Mouse (Mus musculus) gonadal fat pad, adult 2 months (tissue): ENCODE results near the gene Fkbp1b. TPM values are rescaled to one million over a fixed set of nuclear protein-coding genes. Genes with fewer than 3 reads are reported as not detected.
A peak's percentile ranks its signal among the peaks of the same experiment; 100 is the strongest.
"Not testable (repeated sequence)": the region's sequence is repeated elsewhere in the genome, so short reads cannot be mapped to it uniquely, and the experiment has no call there.

Experiments
- DNase-seq: peaks from one replicate; pipeline ENCODE4 v3.0.0-alpha.2; 2012; ENCODE audit warnings: low read depth
- polyA plus RNA-seq: library from polyadenylated mRNA; depleted of rRNA; stranded (reverse); fragments of >200 nt; gene quantifications from 2 replicates; pipeline ENCODE4 v1.2.3, GENCODE M21; 2012; rRNA removed

Fkbp1b gene
- polyA plus RNA-seq, 1 experiment, result 13.0 TPM

- DNase-seq, result peak; percentile 51
Measured at GRCm38 (mm10) chr12:4842890-4843597, 1.7 kb upstream of the Fkbp1b start, which contains the start of gene Wdcp. Gene Wdcp (plus strand): TSS chr12:4843303.

DNA sequence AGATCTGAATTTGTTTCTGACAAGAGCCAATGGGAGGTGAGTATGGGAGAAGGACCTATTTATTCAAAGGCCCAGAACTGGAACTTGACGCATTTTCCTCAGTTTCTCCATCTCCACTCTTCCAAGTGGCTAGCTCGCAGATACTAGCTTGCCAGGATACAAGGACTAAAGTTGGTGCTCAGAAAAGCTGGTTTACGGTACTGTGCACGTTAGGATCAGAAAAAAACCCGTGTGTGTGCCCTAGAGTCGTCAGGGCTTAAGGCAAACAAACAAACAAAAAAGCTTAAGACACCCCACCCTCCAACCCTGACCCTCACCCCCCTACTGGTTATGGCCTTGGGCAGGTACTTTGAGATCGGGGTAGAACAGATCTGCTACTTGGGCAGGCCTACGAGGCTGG, 1.1 kb upstream of the Fkbp1b start:
- no peak for DNase-seq

DNA sequence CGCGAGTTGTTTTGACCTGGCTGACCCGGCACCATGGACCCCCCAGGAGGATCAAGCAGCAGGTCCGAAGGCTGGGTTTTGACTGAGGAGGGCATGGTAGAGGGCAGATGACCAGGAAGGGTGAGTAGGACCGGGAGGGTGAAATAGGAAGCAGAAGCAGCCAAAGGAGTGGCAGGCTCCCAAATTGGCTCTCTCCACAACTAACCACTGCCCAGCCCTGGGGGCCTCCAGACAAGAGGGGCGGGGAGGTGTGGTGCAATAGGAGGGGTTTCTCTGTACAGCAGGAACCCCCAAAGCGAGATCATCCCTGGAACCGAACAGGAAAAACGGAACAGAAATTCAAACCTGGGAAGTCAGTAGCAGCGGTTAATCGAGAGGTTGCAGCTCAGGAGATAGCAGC, 650 bp downstream of the Fkbp1b start:
- DNase-seq, result no peak

DNA sequence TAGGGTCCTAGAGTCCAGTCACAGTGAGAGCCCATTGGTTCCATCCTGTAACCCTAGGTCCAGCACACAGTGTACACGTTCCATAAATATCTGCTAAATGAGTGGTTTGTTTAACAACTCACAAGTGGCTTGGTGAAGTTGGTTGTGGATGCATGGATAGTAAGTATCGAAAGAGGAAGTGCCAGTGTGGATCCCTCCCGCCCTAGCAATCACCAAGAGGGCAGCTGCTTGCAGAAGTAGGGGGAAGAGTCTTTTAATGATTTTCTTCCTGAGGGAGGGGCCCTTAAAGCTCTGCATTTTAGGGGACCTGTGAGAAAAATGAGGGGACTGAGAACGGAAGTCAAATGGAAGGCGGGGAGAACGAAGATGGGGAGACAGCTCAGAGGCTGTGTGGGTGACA, 1.4 kb downstream of the Fkbp1b start:
- DNase-seq, result no peak

GRCm38 (mm10) chr12:4836959-4837358, 4.4 kb downstream of the Fkbp1b start:
- DNase-seq, result no peak

DNA sequence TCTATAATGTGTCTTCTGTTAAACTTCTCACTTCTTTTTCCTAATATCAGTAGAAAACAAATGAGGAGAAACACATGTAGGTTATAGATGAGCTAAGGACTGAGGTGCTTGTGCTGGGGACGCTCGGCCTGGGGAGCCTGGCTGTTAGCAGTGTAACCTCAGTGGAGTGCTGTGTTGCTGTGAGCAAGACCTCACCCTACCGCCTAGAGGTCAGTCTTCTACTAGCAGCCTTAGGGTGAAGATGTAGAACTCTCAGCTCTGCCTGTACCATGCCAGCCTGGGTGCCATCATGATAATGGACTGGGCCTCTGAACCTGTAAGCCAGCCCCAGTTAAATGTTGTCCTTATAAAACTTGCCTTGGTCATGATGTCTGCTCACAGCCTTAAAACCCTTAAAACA, 14.1 kb downstream of the Fkbp1b start:
- DNase-seq, result no peak

DNA sequence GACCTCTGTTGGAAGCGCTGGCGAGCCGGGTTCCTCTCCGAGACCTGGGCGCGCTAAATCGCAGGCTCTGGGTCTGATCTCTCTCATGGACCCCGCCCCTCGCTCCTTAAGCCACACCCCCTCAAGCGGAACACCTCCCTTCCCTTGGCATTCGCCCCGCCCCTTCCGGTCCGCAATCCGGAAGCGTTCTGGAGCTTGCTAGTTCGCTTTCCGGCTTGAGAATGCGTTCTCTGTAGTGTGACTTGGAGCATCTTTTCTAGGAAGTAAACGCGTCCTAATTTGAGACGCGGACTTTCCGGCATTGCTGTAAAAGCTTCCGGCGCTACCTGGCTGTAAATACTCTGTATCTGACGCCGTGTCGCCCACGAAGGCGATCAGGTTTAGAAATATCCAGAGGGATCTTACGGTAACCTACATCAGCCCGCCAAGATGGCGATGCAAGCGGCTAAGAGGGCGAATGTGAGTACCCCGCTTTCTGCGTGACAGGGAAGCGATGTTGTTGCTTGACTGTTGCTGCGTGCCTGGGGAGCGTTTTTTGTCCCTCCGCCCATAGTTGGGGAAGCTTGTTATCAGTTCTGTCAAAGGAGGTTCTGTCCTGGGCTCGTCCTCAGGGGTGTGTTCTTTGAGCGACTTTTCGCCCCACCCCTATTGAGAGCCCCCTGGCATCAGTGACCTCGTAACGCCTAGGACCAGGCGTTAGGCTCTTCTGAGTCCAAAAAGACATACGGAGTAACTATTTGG, 23.9 kb downstream of the Fkbp1b start, which contains the start of gene Sf3b6:
Gene Sf3b6 (plus strand): TSS at position 184 of the 741 bp plus-strand sequence.
- DNase-seq, result peak; percentile 69

- DNase-seq, result no peak
Measured at GRCm38 (mm10) chr12:4816680-4817360, 24.6 kb downstream of the Fkbp1b start.

DNA sequence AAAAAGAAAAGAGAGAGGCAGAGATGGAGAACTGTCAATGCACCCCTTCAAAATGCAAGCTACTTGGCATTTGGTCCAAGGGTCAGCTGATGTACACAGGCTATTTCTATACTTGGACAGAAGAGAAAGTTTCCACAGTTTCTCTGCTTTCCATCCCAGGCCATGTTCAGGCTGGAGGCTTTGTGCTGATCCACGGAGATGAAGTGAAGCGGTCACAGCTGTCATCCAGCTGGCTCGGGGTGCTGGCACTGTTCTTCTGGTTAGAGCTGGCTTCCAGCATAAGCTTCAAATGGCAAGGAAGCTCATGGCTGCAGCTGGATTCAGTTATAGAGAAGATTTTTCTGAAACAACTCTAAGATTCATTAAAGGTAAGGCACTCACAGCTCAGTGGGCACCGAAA, 27.8 kb downstream of the Fkbp1b start:
- DNase-seq, result no peak

GRCm38 (mm10) chr12:4811705-4812104, 29.7 kb downstream of the Fkbp1b start:
- DNase-seq, result no peak

DNA sequence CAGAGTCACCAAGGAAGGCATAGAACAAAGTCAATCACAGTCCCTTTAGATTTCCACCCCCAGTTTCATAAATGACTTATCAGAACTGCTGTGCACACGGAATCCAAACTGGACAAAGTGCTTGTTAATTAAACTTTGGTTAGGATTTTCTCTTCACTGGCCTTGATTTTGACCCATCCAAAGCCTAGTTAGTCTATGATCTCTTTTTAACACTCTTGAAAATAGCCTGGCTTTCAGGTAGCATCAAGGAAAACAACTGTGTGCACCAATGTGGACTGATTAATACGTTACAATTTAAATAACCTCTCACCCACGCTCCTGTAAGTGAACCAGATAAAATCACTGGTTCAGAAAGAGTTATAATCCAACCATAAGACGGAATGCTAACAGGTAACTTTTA, 30.4 kb downstream of the Fkbp1b start:
- no peak for DNase-seq

GRCm38 (mm10) chr12:4797471-4797870, 43.9 kb downstream of the Fkbp1b start:
- DNase-seq, result not testable (repeated sequence)

DNA sequence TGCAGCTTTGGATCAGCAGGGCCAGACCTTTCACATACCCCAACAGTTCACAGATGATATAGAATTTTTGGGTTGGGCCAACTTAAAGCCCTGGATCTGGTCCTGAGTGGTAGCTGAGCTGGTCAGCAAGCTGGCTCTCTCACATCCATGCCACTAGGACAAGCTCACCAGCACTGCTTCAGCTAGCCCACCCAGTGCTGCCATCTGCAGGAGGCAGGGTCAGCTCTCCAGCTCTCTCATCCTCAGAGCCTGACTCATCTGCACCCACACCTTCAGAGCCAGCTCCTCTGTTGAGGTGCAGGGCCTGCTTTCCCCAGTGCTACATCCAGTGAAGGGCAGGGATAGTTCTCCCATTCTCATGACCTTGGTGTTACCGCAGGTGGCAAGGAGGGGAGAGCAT, 47.7 kb downstream of the Fkbp1b start:
- DNase-seq, result no peak

DNA sequence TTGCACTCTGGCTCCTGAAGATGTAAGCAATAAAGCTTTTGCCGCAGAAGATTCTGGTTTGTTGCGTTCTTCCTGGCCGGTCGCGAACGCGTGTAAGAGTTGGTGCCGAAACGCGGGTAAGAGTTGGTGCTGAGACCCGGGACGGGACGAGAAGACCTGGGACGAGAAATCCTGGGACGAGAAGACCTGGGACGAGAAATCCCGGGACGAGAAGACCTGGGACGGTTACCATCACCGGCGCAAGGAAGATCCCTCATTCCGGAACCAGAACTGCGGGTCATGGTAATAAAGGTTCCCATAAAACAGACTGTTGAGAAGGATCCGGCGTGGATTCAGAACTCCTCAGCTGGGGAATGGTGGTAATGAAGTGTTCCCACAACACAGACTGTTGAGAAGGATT, 53.3 kb downstream of the Fkbp1b start:
- DNase-seq, result not testable (repeated sequence)

GRCm38 (mm10) chr12:4784466-4784865, 56.9 kb downstream of the Fkbp1b start:
- no peak for DNase-seq

GRCm38 (mm10) chr12:4783598-4783997, 57.8 kb downstream of the Fkbp1b start:
- DNase-seq, result no peak

Other genes with a start within 250 kb of the Fkbp1b start
- gene Itsn2, start 249.0 kb downstream of the Fkbp1b start, polyA plus RNA-seq, result 27.5 and 31.3 TPM in 2 replicates
- not detected in 2 replicates for gene Gm3625, start 248.7 kb downstream of the Fkbp1b start, polyA plus RNA-seq
- 0.54 and 0.69 TPM in 2 replicates for gene Fam228a, start 103.2 kb downstream of the Fkbp1b start, polyA plus RNA-seq
- gene Pfn4, start 72.6 kb downstream of the Fkbp1b start, polyA plus RNA-seq, result 1.0 and 2.1 TPM in 2 replicates
- gene Fam228b, start 72.3 kb downstream of the Fkbp1b start, polyA plus RNA-seq, result 1.4 TPM in 2 replicates
- gene Sf3b6, start 24.0 kb downstream of the Fkbp1b start, polyA plus RNA-seq, result 57.7 and 74.4 TPM in 2 replicates
- gene Wdcp, start 1.7 kb upstream of the Fkbp1b start, polyA plus RNA-seq, result 7.9 and 8.8 TPM in 2 replicates
- 0.72 and 1.1 TPM in 2 replicates for gene Mfsd2b, start 32.8 kb upstream of the Fkbp1b start, polyA plus RNA-seq
- 9.4 and 10.2 TPM in 2 replicates for gene Ubxn2a, start 66.1 kb upstream of the Fkbp1b start, polyA plus RNA-seq
- 6.9 and 9.4 TPM in 2 replicates for gene Atad2b, start 75.8 kb upstream of the Fkbp1b start, polyA plus RNA-seq